15 mouse cellular contexts compared by ENCODE assay signal in genomic region chr5:43050961-43051517, GRCm38 (mm10).
A peak's percentile ranks its signal among the peaks of the same experiment; 100 is the strongest.
DNase-seq lines count a peak whose midpoint lies in the region; ATAC-seq and TF ChIP-seq lines count a peak whose summit lies in the region.
"Had no signal": no experiment of that assay in that cellular context is flagged by ENCODE, and none has a peak within 500 bp of the region (broad histone marks: within the 10 kb centered on the region; RNA-seq: fewer than 3 reads in every experiment).

No protein-coding gene starts in this region.

- no peaks in the 10 kb centered on the region for H3K4me1 ChIP-seq in kidney, embryonic 14.5 days (ENCODE audit: control insufficient read depth, insufficient read depth, low read length)
- H3K4me1 ChIP-seq: embryonic facial prominence, embryonic 12.5 days; limb, embryonic 15.5 days; stomach, embryonic 15.5 days had no signal

- no peak overlapping the region for H3K9ac ChIP-seq in kidney, embryonic 14.5 days (ENCODE audit: low read depth, low read length)
- H3K9ac ChIP-seq: embryonic facial prominence, embryonic 12.5 days; hindbrain, embryonic 14.5 days; limb, embryonic 15.5 days; lung, embryonic 14.5 days; stomach, embryonic 15.5 days had no signal

- in situ Hi-C loops in Patski (cut with MboI; ENCODE audit: low pct_unique_long_range_greater_than_20kb), result no loop called here

- DNase-seq in kidney, postnatal 25 days, result peak; percentile 9 to 52
- DNase-seq in Patski (ENCODE audit: low read depth, low spot score), result no peak
- peak; percentile 88 for DNase-seq in cerebellum, adult 11-12 months
- no peak for DNase-seq in right cerebral cortex, postnatal 4 days
- DNase-seq in lung, postnatal 14 days, result no peak
- DNase-seq: adrenal gland, postnatal 10 days; lung, embryonic 14.5 days; thymus, postnatal 25 days had no signal

- no peaks in the 10 kb centered on the region for H3K27me3 ChIP-seq in kidney, embryonic 14.5 days (ENCODE audit: control insufficient read depth, insufficient read depth, low read length)
- no peaks in the 10 kb centered on the region for H3K27me3 ChIP-seq in Patski
- H3K27me3 ChIP-seq: embryonic facial prominence, embryonic 12.5 days; limb, embryonic 15.5 days; stomach, embryonic 15.5 days had no signal

- CTCF ChIA-PET in Patski (lab: Charles Lee), result interaction anchor here (1.4 to 1.9 kb wide), 5 partner anchors 13 to 181 kb away, joined by 3 to 5 read pairs (median 4); no protein-coding TSS in a partner anchor

- H3K36me3 ChIP-seq in kidney, embryonic 14.5 days (ENCODE audit: control insufficient read depth, insufficient read depth, low read length), result no peaks in the 10 kb centered on the region
- H3K36me3 ChIP-seq: embryonic facial prominence, embryonic 12.5 days; limb, embryonic 15.5 days; stomach, embryonic 15.5 days had no signal

- ATAC-seq in kidney, embryonic 14.5 days (ENCODE audit: low FRiP score, low TSS enrichment), result no peak
- peak; percentile 53 for ATAC-seq in Patski
- peak; percentile 80 for ATAC-seq in common myeloid progenitor, adult 5-6 weeks (replicated peaks; ENCODE audit: low read depth, poor library complexity, severe bottlenecking)

- no peak overlapping the region for H3K4me2 ChIP-seq in kidney, embryonic 14.5 days (replicated peaks; ENCODE audit: low read depth, low read length)
- H3K4me2 ChIP-seq: embryonic facial prominence, embryonic 12.5 days; hindbrain, embryonic 14.5 days; limb, embryonic 15.5 days; lung, embryonic 14.5 days; stomach, embryonic 15.5 days had no signal

- H3K9me3 ChIP-seq in kidney, embryonic 14.5 days (ENCODE audit: control insufficient read depth, low read length), result no peaks in the 10 kb centered on the region
- H3K9me3 ChIP-seq: embryonic facial prominence, embryonic 12.5 days; limb, embryonic 15.5 days; stomach, embryonic 15.5 days had no signal

- WGBS in kidney, embryonic 14.5 days, result 88% methylated on average over 7 of the region's 7 CpGs

- H3K4me3 ChIP-seq in kidney, embryonic 14.5 days (ENCODE audit: low read length), result no peak overlapping the region
- H3K4me3 ChIP-seq: embryonic facial prominence, embryonic 12.5 days; limb, embryonic 15.5 days; myocyte; stomach, embryonic 15.5 days had no signal

- TF ChIP-seq CTCF in Patski (IDR thresholded peaks at IDR 0.05), result no peak

- POLR2A ChIA-PET in Patski (lab: Charles Lee), result interaction anchor here (0.6 kb wide), 1 partner anchor 134 kb away, joined by 11 read pairs; no protein-coding TSS in a partner anchor

- H3K27ac ChIP-seq in kidney, embryonic 14.5 days (ENCODE audit: low read depth, low read length), result no peak overlapping the region
- H3K27ac ChIP-seq: embryonic facial prominence, embryonic 12.5 days; hindbrain, embryonic 14.5 days; limb, embryonic 15.5 days; stomach, embryonic 15.5 days had no signal

Comparison
In these comparisons a context has a peak if more than half of its experiments do, and no peak if none do; other contexts are left out.
1. DNase-seq: peak in kidney, postnatal 25 days (2 of 2) and cerebellum, adult 11-12 months (single experiment); none in Patski (single experiment), right cerebral cortex, postnatal 4 days (single experiment) and lung, postnatal 14 days (single experiment).